Mouse (Mus musculus): ENCODE data around the gene Fbxo47. TPM values are rescaled to one million over a fixed set of nuclear protein-coding genes. Genes with fewer than 3 reads are reported as not detected.

The Fbxo47 gene
- polyA plus RNA-seq, 1 experiment from 2014 or later = 1.0 TPM

DNA sequence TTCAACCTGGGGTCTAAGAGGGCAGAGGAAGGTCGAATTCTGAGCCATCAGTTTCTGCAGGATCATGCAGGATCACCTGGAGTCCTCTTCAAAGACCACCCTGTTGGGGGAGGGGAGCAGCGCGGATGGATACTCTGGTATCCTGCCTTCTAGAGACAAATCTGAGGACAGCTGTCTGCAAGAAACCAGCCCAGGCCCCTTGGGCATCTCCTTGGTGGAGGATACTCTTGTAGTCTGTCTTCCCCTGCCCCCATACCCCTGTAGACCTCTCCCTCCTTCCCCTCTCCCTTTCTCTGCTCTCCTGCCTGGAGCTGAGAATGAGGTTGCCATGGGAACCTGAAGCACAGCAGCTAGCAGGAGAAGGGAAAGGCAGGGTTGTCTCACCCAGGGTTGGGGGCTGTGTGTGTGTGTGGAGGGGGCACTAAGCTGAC, 71.4 kb downstream of the Fbxo47 start:
- no peak overlapping the region for H3K9ac ChIP-seq (ENCODE audit: low read length)
- H3K4me3 ChIP-seq (ENCODE audit: low read depth, low read length) = no peak overlapping the region
- H3K9me3 ChIP-seq (ENCODE audit: control insufficient read depth, low read length) = no peaks in the 10 kb centered on the region
- peaks cover 54% of the 10 kb centered on the region for H3K4me1 ChIP-seq (ENCODE audit: control insufficient read depth, insufficient read depth, low read length)
- ATAC-seq (ENCODE audit: insufficient number of reproducible peaks, low FRiP score, low TSS enrichment, low read depth) (peak; percentile 24; the same call in 1 of the 2 replicates), DNase-seq (ENCODE audit: low spot score) (no peak)
- H3K27ac ChIP-seq (replicated peaks; ENCODE audit: low read depth, low read length) = no peak overlapping the region
- H3K4me2 ChIP-seq (ENCODE audit: low read depth, severe bottlenecking) = peak overlapping the region; percentile 12; the same call in 1 of the 2 replicates
- 42% methylated on average over 3 of the region's 3 CpGs for WGBS
- no peaks in the 10 kb centered on the region for H3K27me3 ChIP-seq (ENCODE audit: control insufficient read depth, insufficient read depth, low read length)
- H3K36me3 ChIP-seq (ENCODE audit: control insufficient read depth, insufficient read depth, low read length) = no peaks in the 10 kb centered on the region; the same call in 1 of the 2 replicates

- H3K27ac ChIP-seq (replicated peaks; ENCODE audit: low read depth, low read length) = no peak overlapping the region
- ATAC-seq (ENCODE audit: insufficient number of reproducible peaks, low FRiP score, low TSS enrichment, low read depth) = no peak
- H3K9me3 ChIP-seq (ENCODE audit: control insufficient read depth, low read length) = no peaks in the 10 kb centered on the region
- DNase-seq (ENCODE audit: low spot score) = no peak
- H3K36me3 ChIP-seq (ENCODE audit: control insufficient read depth, insufficient read depth, low read length) = peaks cover 3% of the 10 kb centered on the region
- no peak overlapping the region for H3K4me3 ChIP-seq (ENCODE audit: low read depth, low read length)
- 50% methylated on average over 12 of the region's 13 CpGs for WGBS
- H3K9ac ChIP-seq (ENCODE audit: low read length) = no peak overlapping the region
- peak overlapping the region; percentile 12; the same call in 1 of the 2 replicates for H3K4me2 ChIP-seq (ENCODE audit: low read depth, severe bottlenecking)
- no peaks in the 10 kb centered on the region for H3K27me3 ChIP-seq (ENCODE audit: control insufficient read depth, insufficient read depth, low read length)
- H3K4me1 ChIP-seq (ENCODE audit: control insufficient read depth, insufficient read depth, low read length) = peaks cover 48% of the 10 kb centered on the region
Measured at GRCm38 (mm10) chr11:97811569-97812362, 72.2 kb downstream of the Fbxo47 start.

DNA sequence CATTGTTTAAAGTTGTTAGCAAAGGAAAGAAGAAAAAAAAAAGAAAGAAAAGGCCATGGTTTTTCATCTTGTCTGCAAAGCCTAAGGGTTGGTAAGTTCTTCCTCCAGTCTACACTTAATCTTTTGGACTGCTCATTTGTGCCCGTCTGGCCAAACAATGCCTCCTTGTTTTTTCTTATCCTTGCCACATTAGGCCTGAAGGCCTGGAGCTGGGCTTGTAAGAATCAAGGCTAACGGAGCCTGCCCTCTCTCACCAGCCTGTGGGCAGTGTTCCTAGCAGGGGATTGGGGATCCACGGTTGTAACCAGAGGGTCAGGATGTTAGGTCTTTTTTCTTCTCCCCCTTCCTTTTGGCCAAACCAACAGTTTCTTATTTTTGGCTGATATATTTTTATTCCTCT, 73.0 kb downstream of the Fbxo47 start:
- DNase-seq (ENCODE audit: low spot score) = no peak
- no peak for ATAC-seq (ENCODE audit: insufficient number of reproducible peaks, low FRiP score, low TSS enrichment, low read depth)
- Histone ChIP-seq H3K4me1 (ENCODE audit: control insufficient read depth, insufficient read depth, low read length) (peaks cover 50% of the 10 kb centered on the region), H3K4me3 (ENCODE audit: low read depth, low read length) (no peak overlapping the region), H3K36me3 (ENCODE audit: control insufficient read depth, insufficient read depth, low read length) (peaks cover 3% of the 10 kb centered on the region), H3K27ac (replicated peaks; ENCODE audit: low read depth, low read length) (no peak overlapping the region), H3K4me2 (ENCODE audit: low read depth, severe bottlenecking) (no peak overlapping the region), H3K9ac (ENCODE audit: low read length) (no peak overlapping the region), H3K27me3 (ENCODE audit: control insufficient read depth, insufficient read depth, low read length) (no peaks in the 10 kb centered on the region), H3K9me3 (ENCODE audit: control insufficient read depth, low read length) (no peaks in the 10 kb centered on the region)
- WGBS = 54% methylated on average over 3 of the region's 3 CpGs

DNA sequence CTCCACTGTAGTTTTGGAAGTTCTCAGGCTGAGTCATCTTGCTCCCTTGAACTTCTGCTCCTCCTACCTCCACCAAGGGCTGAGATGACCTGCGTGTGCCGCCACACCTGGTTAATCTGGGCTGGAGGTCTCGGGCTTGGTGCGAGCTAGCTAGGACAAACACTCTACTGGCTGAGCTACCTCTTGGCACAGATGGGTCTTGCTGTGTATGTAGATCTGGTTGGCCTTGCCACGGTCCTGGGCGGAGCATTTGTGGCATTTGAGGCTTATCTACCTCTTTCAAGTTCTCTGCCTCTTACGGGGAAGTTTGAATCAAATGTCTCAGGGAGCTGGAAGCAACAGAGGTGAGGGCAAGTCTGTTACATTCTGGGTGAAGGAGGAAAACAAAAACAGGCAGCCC, 73.6 kb downstream of the Fbxo47 start:
- Histone ChIP-seq H3K4me1 (ENCODE audit: control insufficient read depth, insufficient read depth, low read length) (peaks cover 50% of the 10 kb centered on the region), H3K4me3 (ENCODE audit: low read depth, low read length) (no peak overlapping the region), H3K9ac (ENCODE audit: low read length) (no peak overlapping the region), H3K27ac (replicated peaks; ENCODE audit: low read depth, low read length) (no peak overlapping the region), H3K9me3 (ENCODE audit: control insufficient read depth, low read length) (no peaks in the 10 kb centered on the region), H3K27me3 (ENCODE audit: control insufficient read depth, insufficient read depth, low read length) (no peaks in the 10 kb centered on the region), H3K36me3 (ENCODE audit: control insufficient read depth, insufficient read depth, low read length) (peaks cover 3% of the 10 kb centered on the region), H3K4me2 (ENCODE audit: low read depth, severe bottlenecking) (no peak overlapping the region)
- DNase-seq (ENCODE audit: low spot score) (no peak), ATAC-seq (ENCODE audit: insufficient number of reproducible peaks, low FRiP score, low TSS enrichment, low read depth) (no peak)
- 79% methylated on average over 7 of the region's 7 CpGs for WGBS

GRCm38 (mm10) chr11:97809235-97810121, 74.5 kb downstream of the Fbxo47 start:
- Histone ChIP-seq H3K4me3 (ENCODE audit: low read depth, low read length) (no peak overlapping the region), H3K27me3 (ENCODE audit: control insufficient read depth, insufficient read depth, low read length) (no peaks in the 10 kb centered on the region), H3K4me1 (ENCODE audit: control insufficient read depth, insufficient read depth, low read length) (peaks cover 56% of the 10 kb centered on the region), H3K4me2 (ENCODE audit: low read depth, severe bottlenecking) (no peak overlapping the region), H3K27ac (replicated peaks; ENCODE audit: low read depth, low read length) (no peak overlapping the region), H3K36me3 (ENCODE audit: control insufficient read depth, insufficient read depth, low read length) (peaks cover 3% of the 10 kb centered on the region), H3K9ac (ENCODE audit: low read length) (no peak overlapping the region), H3K9me3 (ENCODE audit: control insufficient read depth, low read length) (no peaks in the 10 kb centered on the region)
- WGBS = 79% methylated on average over 7 of the region's 7 CpGs
- no peak for DNase-seq (ENCODE audit: low spot score)
- no peak for ATAC-seq (ENCODE audit: insufficient number of reproducible peaks, low FRiP score, low TSS enrichment, low read depth)

DNA sequence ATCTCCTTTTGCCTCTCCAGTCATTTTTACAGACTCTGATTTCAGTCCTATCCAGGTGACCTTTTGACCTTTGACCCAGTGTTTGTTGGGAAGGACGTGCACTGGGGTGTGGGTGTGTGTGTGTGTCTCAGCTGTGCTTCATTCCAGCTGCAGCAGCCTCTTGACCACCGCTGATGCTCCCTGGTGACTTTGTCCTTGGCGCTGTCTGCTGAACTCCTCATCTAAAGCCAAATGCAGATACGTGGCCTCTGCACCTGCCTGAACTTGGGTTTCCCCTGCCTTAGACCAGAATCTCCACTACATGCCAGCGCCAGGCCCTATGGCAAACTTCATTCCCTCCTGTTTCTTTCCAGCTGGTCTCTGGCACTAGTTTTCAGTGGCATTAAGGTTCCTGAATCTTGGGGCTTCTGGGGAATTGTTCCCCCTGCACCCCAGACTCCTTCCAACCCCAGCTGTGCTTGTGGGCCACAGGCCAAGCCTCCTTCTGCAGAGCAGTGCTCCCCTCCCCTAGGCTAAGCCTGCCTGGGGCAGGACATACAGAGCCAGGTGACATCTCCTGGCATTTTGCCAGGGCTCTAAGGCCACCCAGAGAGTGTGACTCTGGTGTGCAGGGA, 75.2 kb downstream of the Fbxo47 start:
- Histone ChIP-seq H3K27me3 (ENCODE audit: control insufficient read depth, insufficient read depth, low read length) (no peaks in the 10 kb centered on the region), H3K9ac (ENCODE audit: low read length) (no peak overlapping the region), H3K4me1 (ENCODE audit: control insufficient read depth, insufficient read depth, low read length) (peaks cover 64% of the 10 kb centered on the region), H3K4me2 (ENCODE audit: low read depth, severe bottlenecking) (no peak overlapping the region), H3K9me3 (ENCODE audit: control insufficient read depth, low read length) (no peaks in the 10 kb centered on the region), H3K36me3 (ENCODE audit: control insufficient read depth, insufficient read depth, low read length) (peaks cover 3% of the 10 kb centered on the region), H3K4me3 (ENCODE audit: low read depth, low read length) (no peak overlapping the region), H3K27ac (replicated peaks; ENCODE audit: low read depth, low read length) (no peak overlapping the region)
- ATAC-seq (ENCODE audit: insufficient number of reproducible peaks, low FRiP score, low TSS enrichment, low read depth) = no peak
- 55% methylated on average over 5 of the region's 5 CpGs for WGBS
- no peak for DNase-seq (ENCODE audit: low spot score)

DNA sequence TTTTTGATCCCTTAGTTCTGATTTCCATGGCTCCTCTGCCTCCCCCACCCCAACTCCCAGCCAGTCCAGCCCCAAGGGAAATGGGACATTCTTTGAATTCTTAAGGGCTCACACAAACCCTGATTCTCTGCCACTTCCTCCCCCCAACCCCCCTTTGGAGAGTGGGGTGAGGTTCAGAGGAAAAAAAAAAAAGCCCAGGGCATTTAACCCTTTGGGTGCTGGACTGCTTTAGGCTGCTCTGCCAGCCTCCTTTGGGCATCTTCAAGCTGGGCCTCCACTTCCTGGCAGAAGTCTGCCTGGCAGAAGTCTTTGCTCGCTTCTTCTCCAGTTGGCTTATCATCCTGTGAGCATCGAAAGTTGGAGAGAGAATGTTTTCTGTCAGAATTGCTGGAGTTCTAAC, 75.9 kb downstream of the Fbxo47 start:
- DNase-seq (ENCODE audit: low spot score) (peak; percentile 53), ATAC-seq (ENCODE audit: insufficient number of reproducible peaks, low FRiP score, low TSS enrichment, low read depth) (no peak)
- Histone ChIP-seq H3K4me3 (ENCODE audit: low read depth, low read length) (no peak overlapping the region), H3K36me3 (ENCODE audit: control insufficient read depth, insufficient read depth, low read length) (peaks cover 3% of the 10 kb centered on the region), H3K4me1 (ENCODE audit: control insufficient read depth, insufficient read depth, low read length) (peaks cover 65% of the 10 kb centered on the region), H3K9ac (ENCODE audit: low read length) (no peak overlapping the region), H3K4me2 (ENCODE audit: low read depth, severe bottlenecking) (no peak overlapping the region), H3K9me3 (ENCODE audit: control insufficient read depth, low read length) (no peaks in the 10 kb centered on the region), H3K27ac (replicated peaks; ENCODE audit: low read depth, low read length) (no peak overlapping the region), H3K27me3 (ENCODE audit: control insufficient read depth, insufficient read depth, low read length) (no peaks in the 10 kb centered on the region)
- 48% methylated on average over 2 of the region's 2 CpGs for WGBS

DNA sequence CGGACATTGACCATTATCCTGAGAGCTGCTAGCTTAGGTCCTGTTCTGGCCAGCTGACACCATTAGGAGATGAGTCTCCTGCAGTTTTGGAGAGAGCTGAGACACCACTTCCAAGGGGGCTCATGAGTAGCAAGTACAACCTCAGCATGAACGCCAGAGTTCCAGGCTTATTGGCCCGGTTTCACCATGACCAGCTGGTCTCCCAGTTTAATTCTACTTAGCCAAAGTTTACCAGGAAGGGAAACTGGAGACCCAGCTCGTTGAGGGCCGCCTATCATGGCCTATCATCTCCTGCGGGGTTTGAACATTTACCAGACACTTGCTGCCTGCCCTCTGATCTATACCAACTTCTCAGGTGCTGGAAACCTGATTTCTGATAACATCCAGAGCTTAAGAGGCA, 76.3 kb downstream of the Fbxo47 start:
- Histone ChIP-seq H3K4me2 (ENCODE audit: low read depth, severe bottlenecking) (no peak overlapping the region), H3K9me3 (ENCODE audit: control insufficient read depth, low read length) (no peaks in the 10 kb centered on the region), H3K27me3 (ENCODE audit: control insufficient read depth, insufficient read depth, low read length) (no peaks in the 10 kb centered on the region)

More for the DNA sequence above, 76.3 kb downstream of the Fbxo47 start:
- DNase-seq (ENCODE audit: low spot score) = no peak
- Histone ChIP-seq H3K27ac (replicated peaks; ENCODE audit: low read depth, low read length) (no peak overlapping the region), H3K36me3 (ENCODE audit: control insufficient read depth, insufficient read depth, low read length) (peaks cover 3% of the 10 kb centered on the region), H3K9ac (ENCODE audit: low read length) (no peak overlapping the region), H3K4me1 (ENCODE audit: control insufficient read depth, insufficient read depth, low read length) (peaks cover 60% of the 10 kb centered on the region), H3K4me3 (ENCODE audit: low read depth, low read length) (no peak overlapping the region)
- no peak for ATAC-seq (ENCODE audit: insufficient number of reproducible peaks, low FRiP score, low TSS enrichment, low read depth)
- 43% methylated on average over 6 of the region's 6 CpGs for WGBS

Measured in limb, embryonic 11.5 days (tissue).